Mouse (Mus musculus): ENCODE measurements around the gene Slc7a6. TPM values are rescaled to one million over a fixed set of nuclear protein-coding genes. Genes with fewer than 3 reads are reported as not detected.
A peak's percentile ranks its signal among the peaks of the same experiment; 100 is the strongest.
"Not testable (repeated sequence)": the region's sequence is repeated elsewhere in the genome, so short reads cannot be mapped to it uniquely, and the experiment has no call there.

Slc7a6 gene
- polyA plus RNA-seq, 1 experiment from 2014 or later, result 52.5 TPM

- Histone ChIP-seq H3K4me3 (ENCODE audit: low read depth, low read length) (no peak overlapping the region), H3K4me2 (no peak overlapping the region), H3K4me1 (replicated peaks; ENCODE audit: control insufficient read depth, insufficient read depth, low read length) (peaks cover under 1% of the 10 kb centered on the region; the same call in 1 of the 2 replicates), H3K27me3 (replicated peaks; ENCODE audit: control insufficient read depth, insufficient read depth, low read length) (no peaks in the 10 kb centered on the region), H3K36me3 (ENCODE audit: control insufficient read depth, insufficient read depth, low read length) (peaks cover 11% of the 10 kb centered on the region; the same call in 1 of the 2 replicates), H3K9ac (ENCODE audit: low read depth, low read length) (no peak overlapping the region), H3K27ac (ENCODE audit: low read depth, low read length) (no peak overlapping the region), H3K9me3 (ENCODE audit: control insufficient read depth, low read length) (no peaks in the 10 kb centered on the region)
- ATAC-seq (replicated peaks; ENCODE audit: low FRiP score) (no peak), DNase-seq (ENCODE audit: low spot score) (no peak)
- WGBS, result 89% methylated on average over 8 of the region's 8 CpGs
Measured at GRCm38 (mm10) chr8:106185628-106186270, 17.1 kb downstream of the Slc7a6 start.

- no peak for ATAC-seq (replicated peaks; ENCODE audit: low FRiP score)
- Histone ChIP-seq H3K9me3 (ENCODE audit: control insufficient read depth, low read length) (no peaks in the 10 kb centered on the region), H3K27me3 (replicated peaks; ENCODE audit: control insufficient read depth, insufficient read depth, low read length) (no peaks in the 10 kb centered on the region), H3K4me2 (no peak overlapping the region), H3K4me3 (ENCODE audit: low read depth, low read length) (no peak overlapping the region), H3K4me1 (replicated peaks; ENCODE audit: control insufficient read depth, insufficient read depth, low read length) (peaks cover 7% of the 10 kb centered on the region), H3K9ac (ENCODE audit: low read depth, low read length) (no peak overlapping the region), H3K36me3 (ENCODE audit: control insufficient read depth, insufficient read depth, low read length) (peaks cover 11% of the 10 kb centered on the region; the same call in 1 of the 2 replicates), H3K27ac (ENCODE audit: low read depth, low read length) (no peak overlapping the region)
- 92% methylated on average over 3 of the region's 3 CpGs for WGBS
- DNase-seq (ENCODE audit: low spot score), result no peak
Measured at GRCm38 (mm10) chr8:106186394-106186793, 17.7 kb downstream of the Slc7a6 start.

GRCm38 (mm10) chr8:106189162-106189561, 20.5 kb downstream of the Slc7a6 start:
- Histone ChIP-seq H3K4me2 (no peak overlapping the region), H3K4me3 (ENCODE audit: low read depth, low read length) (no peak overlapping the region), H3K36me3 (ENCODE audit: control insufficient read depth, insufficient read depth, low read length) (peaks cover 20% of the 10 kb centered on the region; the same call in 1 of the 2 replicates), H3K9me3 (ENCODE audit: control insufficient read depth, low read length) (no peaks in the 10 kb centered on the region), H3K27ac (ENCODE audit: low read depth, low read length) (no peak overlapping the region), H3K4me1 (replicated peaks; ENCODE audit: control insufficient read depth, insufficient read depth, low read length) (peaks cover 14% of the 10 kb centered on the region), H3K27me3 (replicated peaks; ENCODE audit: control insufficient read depth, insufficient read depth, low read length) (no peaks in the 10 kb centered on the region), H3K9ac (ENCODE audit: low read depth, low read length) (no peak overlapping the region)
- ATAC-seq (replicated peaks; ENCODE audit: low FRiP score) (no peak), DNase-seq (ENCODE audit: low spot score) (no peak)
- WGBS, result 90% methylated on average over 4 of the region's 4 CpGs

GRCm38 (mm10) chr8:106191639-106192038, 23.0 kb downstream of the Slc7a6 start:
- no peaks in the 10 kb centered on the region for H3K9me3 ChIP-seq (ENCODE audit: control insufficient read depth, low read length)
- H3K4me2 ChIP-seq, result no peak overlapping the region
- ATAC-seq (replicated peaks; ENCODE audit: low FRiP score) (peak; percentile 84), DNase-seq (ENCODE audit: low spot score) (no peak)
- no peak overlapping the region for H3K9ac ChIP-seq (ENCODE audit: low read depth, low read length)
- H3K4me3 ChIP-seq (ENCODE audit: low read depth, low read length), result no peak overlapping the region
- WGBS, result 34% methylated on average over 5 of the region's 5 CpGs
- no peaks in the 10 kb centered on the region for H3K27me3 ChIP-seq (replicated peaks; ENCODE audit: control insufficient read depth, insufficient read depth, low read length)
- peaks cover 28% of the 10 kb centered on the region for H3K36me3 ChIP-seq (ENCODE audit: control insufficient read depth, insufficient read depth, low read length)
- no peak overlapping the region for H3K27ac ChIP-seq (ENCODE audit: low read depth, low read length)
- H3K4me1 ChIP-seq (replicated peaks; ENCODE audit: control insufficient read depth, insufficient read depth, low read length), result peaks cover 14% of the 10 kb centered on the region

GRCm38 (mm10) chr8:106193162-106193561, 24.5 kb downstream of the Slc7a6 start:
- Histone ChIP-seq H3K4me3 (ENCODE audit: low read depth, low read length) (no peak overlapping the region), H3K9me3 (ENCODE audit: control insufficient read depth, low read length) (no peaks in the 10 kb centered on the region)

GRCm38 (mm10) chr8:106194062-106194461, 25.4 kb downstream of the Slc7a6 start:
- no peak overlapping the region for H3K4me3 ChIP-seq (ENCODE audit: low read depth, low read length)
- no peak overlapping the region for H3K27ac ChIP-seq (ENCODE audit: low read depth, low read length)
- no peak for ATAC-seq (replicated peaks; ENCODE audit: low FRiP score)
- H3K27me3 ChIP-seq (replicated peaks; ENCODE audit: control insufficient read depth, insufficient read depth, low read length), result no peaks in the 10 kb centered on the region
- H3K36me3 ChIP-seq (ENCODE audit: control insufficient read depth, insufficient read depth, low read length), result peaks cover 25% of the 10 kb centered on the region
- peaks cover 14% of the 10 kb centered on the region for H3K4me1 ChIP-seq (replicated peaks; ENCODE audit: control insufficient read depth, insufficient read depth, low read length)
- no peaks in the 10 kb centered on the region for H3K9me3 ChIP-seq (ENCODE audit: control insufficient read depth, low read length)
- no peak for DNase-seq (ENCODE audit: low spot score)
- H3K9ac ChIP-seq (ENCODE audit: low read depth, low read length), result no peak overlapping the region
- 58% methylated on average over 5 of the region's 5 CpGs for WGBS
- no peak overlapping the region for H3K4me2 ChIP-seq

More at GRCm38 (mm10) chr8:106193162-106193561, 24.5 kb downstream of the Slc7a6 start:
- Histone ChIP-seq H3K4me2 (no peak overlapping the region), H3K27me3 (replicated peaks; ENCODE audit: control insufficient read depth, insufficient read depth, low read length) (no peaks in the 10 kb centered on the region), H3K36me3 (ENCODE audit: control insufficient read depth, insufficient read depth, low read length) (peaks cover 20% of the 10 kb centered on the region), H3K9ac (ENCODE audit: low read depth, low read length) (no peak overlapping the region), H3K27ac (ENCODE audit: low read depth, low read length) (no peak overlapping the region), H3K4me1 (replicated peaks; ENCODE audit: control insufficient read depth, insufficient read depth, low read length) (peaks cover 14% of the 10 kb centered on the region)
- ATAC-seq (replicated peaks; ENCODE audit: low FRiP score) (no peak), DNase-seq (ENCODE audit: low spot score) (no peak)
- WGBS, result 54% methylated on average over 6 of the region's 6 CpGs

- no peak overlapping the region for H3K4me3 ChIP-seq (ENCODE audit: low read depth, low read length)
- H3K27me3 ChIP-seq (replicated peaks; ENCODE audit: control insufficient read depth, insufficient read depth, low read length), result no peaks in the 10 kb centered on the region
- peaks cover 25% of the 10 kb centered on the region for H3K36me3 ChIP-seq (ENCODE audit: control insufficient read depth, insufficient read depth, low read length)
- 12% methylated on average over 1 of the region's 1 CpGs for WGBS
- no peak overlapping the region for H3K4me2 ChIP-seq
- no peaks in the 10 kb centered on the region for H3K4me1 ChIP-seq (replicated peaks; ENCODE audit: control insufficient read depth, insufficient read depth, low read length)
- H3K9ac ChIP-seq (ENCODE audit: low read depth, low read length), result no peak overlapping the region
- H3K9me3 ChIP-seq (ENCODE audit: control insufficient read depth, low read length), result no peaks in the 10 kb centered on the region
- ATAC-seq (replicated peaks; ENCODE audit: low FRiP score), result 0 out of 2 replicates have a peak, but pooled peaks have one; percentile 31
- H3K27ac ChIP-seq (ENCODE audit: low read depth, low read length), result no peak overlapping the region
- DNase-seq (ENCODE audit: low spot score), result no peak
Measured at GRCm38 (mm10) chr8:106198741-106199140, 30.1 kb downstream of the Slc7a6 start.

GRCm38 (mm10) chr8:106199596-106199995, 30.9 kb downstream of the Slc7a6 start:
- H3K4me3 ChIP-seq (ENCODE audit: low read depth, low read length); ATAC-seq (replicated peaks; ENCODE audit: low FRiP score); H3K9ac ChIP-seq (ENCODE audit: low read depth, low read length); H3K4me1 ChIP-seq (replicated peaks; ENCODE audit: control insufficient read depth, insufficient read depth, low read length); DNase-seq (ENCODE audit: low spot score); H3K4me2 ChIP-seq; H3K9me3 ChIP-seq (ENCODE audit: control insufficient read depth, low read length); H3K27me3 ChIP-seq (replicated peaks; ENCODE audit: control insufficient read depth, insufficient read depth, low read length); H3K27ac ChIP-seq (ENCODE audit: low read depth, low read length): not testable (repeated sequence)
- 84% methylated on average over 3 of the region's 3 CpGs for WGBS
- H3K36me3 ChIP-seq (ENCODE audit: control insufficient read depth, insufficient read depth, low read length), result peaks cover 29% of the 10 kb centered on the region
